Mouse (Mus musculus): ENCODE measurements around the gene Ramp3. TPM values are rescaled to one million over a fixed set of nuclear protein-coding genes. Genes with fewer than 3 reads are reported as not detected.
A peak's percentile ranks its signal among the peaks of the same experiment; 100 is the strongest.

Ramp3 gene
- polyA plus RNA-seq, 1 experiment from 2014 or later: 3.3 TPM

DNA sequence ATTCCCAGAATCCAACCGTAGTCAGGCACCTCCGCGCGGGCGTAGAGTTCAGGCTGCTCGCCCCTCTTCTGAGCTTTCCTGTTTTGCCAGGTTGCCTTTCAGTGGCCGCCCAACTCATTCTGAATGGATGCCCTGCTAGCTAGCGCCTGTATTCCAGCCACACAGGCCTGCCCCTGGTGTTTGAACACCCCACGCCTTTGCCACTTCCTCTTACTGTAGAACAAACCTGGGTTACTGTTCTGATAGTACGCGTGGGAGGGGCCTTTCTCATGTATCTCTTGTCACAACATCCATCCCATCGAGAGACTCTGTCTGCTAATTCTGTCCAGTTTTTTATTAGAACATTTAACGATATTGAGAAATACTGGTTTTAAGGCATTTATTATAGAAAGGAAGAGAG lies 48.5 kb downstream of the Ramp3 start:
- no peaks in the 10 kb centered on the region for H3K27me3 ChIP-seq (ENCODE audit: low read depth, poor library complexity, severe bottlenecking)
- H3K4me3 ChIP-seq: no peak overlapping the region
- no peaks in the 10 kb centered on the region for H3K9me3 ChIP-seq (replicated peaks)
- no peaks in the 10 kb centered on the region for H3K36me3 ChIP-seq
- no peaks in the 10 kb centered on the region for H3K4me1 ChIP-seq
- no peak overlapping the region for H3K27ac ChIP-seq
- no peak for DNase-seq (ENCODE audit: low spot score)
- 95% methylated on average over 13 of the region's 13 CpGs for WGBS

DNA sequence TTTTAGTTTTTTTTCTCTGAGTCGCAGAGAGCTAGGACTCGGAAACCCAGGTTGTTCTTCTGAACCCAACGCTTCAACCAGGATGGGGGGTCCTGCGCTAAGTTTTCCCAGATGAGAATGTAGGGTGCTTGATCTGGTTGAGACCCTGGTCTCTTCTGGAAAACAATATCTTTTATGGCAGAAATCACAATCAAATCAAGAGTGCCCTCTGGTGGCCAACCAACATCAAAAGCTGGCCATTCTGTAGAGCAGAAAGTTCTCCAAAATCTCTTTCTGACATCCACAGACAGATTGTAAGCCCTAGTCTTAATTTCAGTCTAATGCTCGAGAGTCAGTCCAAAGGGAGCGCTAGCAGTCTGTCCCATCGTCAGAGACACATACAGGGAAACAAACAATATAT lies 50.1 kb downstream of the Ramp3 start:
- no peaks in the 10 kb centered on the region for H3K4me1 ChIP-seq
- H3K4me3 ChIP-seq: no peak overlapping the region
- WGBS: 92% methylated on average over 7 of the region's 7 CpGs
- H3K36me3 ChIP-seq: no peaks in the 10 kb centered on the region
- no peaks in the 10 kb centered on the region for H3K9me3 ChIP-seq (replicated peaks)
- H3K27ac ChIP-seq: no peak overlapping the region
- no peaks in the 10 kb centered on the region for H3K27me3 ChIP-seq (ENCODE audit: low read depth, poor library complexity, severe bottlenecking)
- DNase-seq (ENCODE audit: low spot score): no peak

DNA sequence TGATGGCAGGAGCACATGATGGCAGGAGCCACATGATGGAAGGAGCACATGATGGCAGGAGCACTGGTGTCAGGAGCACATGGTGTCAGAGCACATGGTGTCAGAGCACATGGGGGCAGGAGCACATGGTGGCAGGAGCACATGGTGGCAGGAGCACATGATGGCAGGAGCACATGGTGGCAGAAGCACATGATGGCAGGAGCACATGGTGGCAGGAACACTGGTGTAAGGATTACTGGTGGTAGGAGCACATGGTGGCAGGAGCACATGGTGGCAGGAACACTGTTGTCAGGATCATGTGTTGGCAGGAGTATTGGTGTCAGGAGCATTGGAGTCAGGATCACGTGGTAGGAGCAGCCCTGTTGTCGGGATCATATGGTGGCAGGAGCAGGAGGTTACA lies 52.1 kb downstream of the Ramp3 start:
- H3K27me3 ChIP-seq (ENCODE audit: low read depth, poor library complexity, severe bottlenecking): no peaks in the 10 kb centered on the region
- 89% methylated on average over 2 of the region's 2 CpGs for WGBS
- peak; percentile 33 for DNase-seq (ENCODE audit: low spot score)
- no peaks in the 10 kb centered on the region for H3K9me3 ChIP-seq (replicated peaks)
- no peaks in the 10 kb centered on the region for H3K36me3 ChIP-seq
- H3K4me3 ChIP-seq: no peak overlapping the region
- no peaks in the 10 kb centered on the region for H3K4me1 ChIP-seq
- H3K27ac ChIP-seq: no peak overlapping the region

DNA sequence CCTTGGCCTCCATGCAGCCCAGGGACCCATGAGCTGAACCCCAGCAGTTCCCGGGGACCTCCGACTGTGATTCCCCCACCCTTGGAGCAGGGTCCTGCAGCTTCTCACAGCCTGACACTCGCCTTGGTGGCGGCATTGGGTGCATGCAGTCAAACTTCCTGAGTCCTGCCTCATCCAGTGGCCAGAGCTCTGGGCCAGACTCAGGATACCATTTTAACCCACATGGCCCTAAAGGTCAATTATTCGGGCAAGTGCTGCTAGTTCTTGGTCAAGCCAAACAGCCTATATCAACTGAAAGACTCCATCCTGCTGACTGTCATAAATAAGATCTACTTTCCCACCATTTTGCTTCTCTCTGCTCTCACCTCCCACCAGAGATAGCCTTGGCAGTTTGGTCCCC lies 62.4 kb downstream of the Ramp3 start:
- no peaks in the 10 kb centered on the region for H3K27me3 ChIP-seq (ENCODE audit: low read depth, poor library complexity, severe bottlenecking)
- DNase-seq (ENCODE audit: low spot score): no peak
- H3K27ac ChIP-seq: no peak overlapping the region
- H3K36me3 ChIP-seq: no peaks in the 10 kb centered on the region
- 90% methylated on average over 5 of the region's 5 CpGs for WGBS
- H3K4me1 ChIP-seq: no peaks in the 10 kb centered on the region
- no peak overlapping the region for H3K4me3 ChIP-seq
- no peaks in the 10 kb centered on the region for H3K9me3 ChIP-seq (replicated peaks)

DNA sequence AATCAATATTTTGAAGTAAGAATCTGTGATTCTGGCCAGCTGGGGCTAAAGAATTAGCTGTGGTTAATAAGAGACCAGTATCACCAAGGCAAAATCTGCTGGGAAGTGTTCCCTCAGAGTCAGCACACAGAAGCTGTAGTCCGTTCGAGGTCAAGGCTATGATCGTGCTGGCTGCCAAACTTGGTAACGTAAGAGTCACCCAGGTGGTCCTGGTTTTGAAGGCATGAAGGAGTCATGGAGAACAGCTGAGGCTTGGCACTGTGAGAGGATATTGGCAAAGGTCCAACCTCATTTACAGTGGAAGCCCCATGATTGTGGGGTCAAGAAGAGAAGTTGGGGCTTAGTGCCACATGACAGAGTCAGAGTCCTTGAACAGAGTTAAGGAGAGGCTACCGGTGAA lies 68.6 kb downstream of the Ramp3 start:
- H3K4me3 ChIP-seq: no peak overlapping the region
- no peaks in the 10 kb centered on the region for H3K36me3 ChIP-seq

More for the DNA sequence above, 68.6 kb downstream of the Ramp3 start:
- Histone ChIP-seq H3K27ac (no peak overlapping the region), H3K27me3 (ENCODE audit: low read depth, poor library complexity, severe bottlenecking) (no peaks in the 10 kb centered on the region), H3K4me1 (no peaks in the 10 kb centered on the region), H3K9me3 (replicated peaks) (no peaks in the 10 kb centered on the region)
- no peak for DNase-seq (ENCODE audit: low spot score)
- WGBS: 93% methylated on average over 5 of the region's 5 CpGs

Other genes starting within 250 kb of the Ramp3 start
- 5,840 and 6,698 TPM in 2 replicates for gene Ppia, start 243.1 kb upstream of the Ramp3 start, polyA plus RNA-seq (2016; fragmentation: Nextera tagmentation; extraction: Ambion mirVana)
- 583 and 781 TPM in 2 replicates for gene H2afv, start 214.1 kb upstream of the Ramp3 start, polyA plus RNA-seq (2016; fragmentation: Nextera tagmentation; extraction: Ambion mirVana)
- 15.9 and 17.9 TPM in 2 replicates for gene Purb, start 182.6 kb upstream of the Ramp3 start, polyA plus RNA-seq (2016; fragmentation: Nextera tagmentation; extraction: Ambion mirVana)
- 0.80 and 0.86 TPM in 2 replicates for gene Myo1g, start 137.6 kb upstream of the Ramp3 start, polyA plus RNA-seq (2016; fragmentation: Nextera tagmentation; extraction: Ambion mirVana)
- 125 and 132 TPM in 2 replicates for gene Ccm2, start 111.6 kb upstream of the Ramp3 start, polyA plus RNA-seq (2016; fragmentation: Nextera tagmentation; extraction: Ambion mirVana)
- 0.35 and 0.59 TPM in 2 replicates for gene Nacad, start 52.5 kb upstream of the Ramp3 start, polyA plus RNA-seq (2016; fragmentation: Nextera tagmentation; extraction: Ambion mirVana)
- gene Tbrg4, start 32.5 kb upstream of the Ramp3 start, polyA plus RNA-seq (2016; fragmentation: Nextera tagmentation; extraction: Ambion mirVana): 70.3 and 85.2 TPM in 2 replicates
- gene Wap, start 19.9 kb upstream of the Ramp3 start, polyA plus RNA-seq (2016; fragmentation: Nextera tagmentation; extraction: Ambion mirVana): not detected in 2 replicates
- not detected in 2 replicates for gene Gm11983, start 179.1 kb downstream of the Ramp3 start, polyA plus RNA-seq (2016; fragmentation: Nextera tagmentation; extraction: Ambion mirVana)

Measured in limb, embryonic 10.5 days (tissue).